Mouse (Mus musculus) right cerebral cortex, postnatal 14 days (tissue): ENCODE measurements around the gene Ofd1.
A peak's percentile ranks its signal among the peaks of the same experiment; 100 is the strongest.

Source experiments
- DNase-seq: peaks from one replicate; pipeline ENCODE4 v3.0.0; 2022

Ofd1 gene

DNA sequence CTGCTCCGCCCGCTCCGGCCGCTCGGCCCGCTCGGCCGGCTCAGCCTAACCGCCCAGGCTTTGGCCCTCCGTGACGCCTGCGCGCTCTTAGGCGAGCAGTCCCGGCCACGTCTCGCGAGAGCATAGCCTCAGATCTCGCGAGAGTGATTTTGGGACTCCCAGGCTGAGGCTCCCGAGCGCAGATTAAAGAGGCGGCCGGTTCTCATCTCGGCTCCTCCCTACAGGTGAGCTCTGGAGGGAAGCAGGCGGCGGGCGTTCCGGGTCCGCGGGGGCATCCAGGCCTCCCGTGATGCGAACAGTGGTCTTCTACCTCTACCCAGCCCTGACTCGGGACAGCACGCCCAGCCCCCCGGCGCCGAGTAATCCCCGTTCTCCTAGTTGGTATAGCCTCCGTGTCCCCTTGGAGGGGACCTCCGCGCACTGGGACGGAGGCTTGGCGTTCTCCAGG lies at the start of gene Ofd1:
Gene Ofd1 (minus strand): TSS at position 89 of the 448 bp plus-strand sequence.
- peak; percentile 83 for DNase-seq

DNA sequence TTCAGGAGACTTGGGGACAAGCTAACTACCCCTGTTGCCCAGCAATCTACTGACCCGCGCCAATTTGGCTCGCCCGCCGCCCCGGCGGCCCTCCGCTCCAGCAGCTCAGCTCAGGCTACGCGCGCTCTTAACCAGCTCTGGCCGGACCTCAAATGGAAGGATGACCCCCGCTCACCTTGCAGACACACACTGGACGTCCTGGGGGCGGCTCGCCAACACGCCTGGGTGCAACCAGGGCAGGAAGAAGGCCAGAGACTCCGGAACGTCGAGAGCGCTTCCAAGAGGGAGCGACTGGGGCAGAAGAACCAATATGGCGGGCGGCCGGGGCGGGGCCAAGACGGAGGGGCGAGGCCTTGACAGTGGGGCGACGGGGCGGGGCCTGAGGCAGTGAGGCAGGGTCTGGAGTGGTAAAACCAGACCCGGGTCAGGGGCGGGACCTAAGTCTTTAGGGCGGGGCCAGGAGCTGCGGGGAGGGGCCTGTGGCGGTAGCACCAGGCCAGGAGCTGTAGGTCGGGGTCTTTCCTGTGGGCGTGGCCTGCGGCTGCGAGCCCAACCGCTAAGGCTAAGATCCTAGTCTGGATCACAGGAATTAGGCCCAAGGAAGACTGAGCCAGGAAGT lies 39.0 kb upstream of the Ofd1 start, which contains the start of gene Rab9:
Gene Rab9 (minus strand): TSS at position 503 of the 619 bp plus-strand sequence.
- DNase-seq, result peak; percentile 88

DNA sequence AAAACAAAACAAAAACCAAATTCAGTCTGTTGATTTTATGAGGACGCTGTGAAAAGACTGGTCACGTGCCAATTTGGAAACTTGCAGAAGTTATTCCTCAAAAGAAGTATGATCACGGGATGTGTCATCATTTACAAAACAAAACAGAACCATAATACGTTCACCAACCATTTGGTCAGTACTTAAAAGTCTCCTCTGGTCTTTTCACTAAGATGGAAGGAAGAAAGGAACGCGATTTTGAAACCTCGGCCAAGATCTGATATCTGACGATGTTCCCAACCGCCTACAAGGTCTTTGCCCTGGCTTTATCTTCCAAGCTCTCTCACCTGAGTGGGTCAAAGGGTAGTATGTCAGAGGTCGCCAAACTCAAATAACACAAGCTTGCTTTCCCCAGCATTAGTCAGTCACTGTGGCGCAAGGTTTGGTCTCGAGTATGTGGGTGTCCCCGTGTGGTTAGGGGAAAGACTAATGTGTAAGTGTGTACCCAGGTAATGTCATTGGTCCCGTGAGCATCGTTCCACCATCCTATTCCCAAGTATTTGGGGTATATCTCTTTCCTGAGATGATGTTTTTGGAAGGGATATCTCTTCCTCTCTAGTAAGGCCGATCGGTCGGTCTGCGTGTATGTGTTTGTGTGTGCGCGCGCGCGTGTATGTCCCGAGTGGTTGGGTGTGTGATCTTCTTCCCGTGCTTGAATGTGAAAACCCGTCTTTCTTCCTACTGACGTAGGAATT lies 38.3 kb upstream of the Ofd1 start:
- peak; percentile 12 for DNase-seq

DNA sequence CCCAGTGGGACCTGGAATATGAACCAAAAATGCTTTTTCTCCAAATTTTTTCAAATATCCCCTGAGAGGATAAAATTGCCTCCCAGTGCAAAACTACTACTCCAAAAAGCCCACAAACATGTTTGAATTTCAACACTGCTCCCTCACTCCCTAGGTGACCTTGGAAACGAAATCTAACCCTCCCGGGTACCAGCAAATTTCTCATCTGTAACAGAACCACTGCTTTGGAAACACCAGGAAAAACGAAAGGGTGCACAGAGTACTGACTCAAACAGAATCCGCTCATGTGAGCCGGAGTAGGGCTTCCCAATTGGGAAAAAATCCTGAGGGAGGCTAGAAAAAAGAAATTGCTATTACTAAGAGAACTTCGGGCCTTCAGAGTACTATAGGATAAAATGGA lies 36.9 kb upstream of the Ofd1 start:
- no peak for DNase-seq

DNA sequence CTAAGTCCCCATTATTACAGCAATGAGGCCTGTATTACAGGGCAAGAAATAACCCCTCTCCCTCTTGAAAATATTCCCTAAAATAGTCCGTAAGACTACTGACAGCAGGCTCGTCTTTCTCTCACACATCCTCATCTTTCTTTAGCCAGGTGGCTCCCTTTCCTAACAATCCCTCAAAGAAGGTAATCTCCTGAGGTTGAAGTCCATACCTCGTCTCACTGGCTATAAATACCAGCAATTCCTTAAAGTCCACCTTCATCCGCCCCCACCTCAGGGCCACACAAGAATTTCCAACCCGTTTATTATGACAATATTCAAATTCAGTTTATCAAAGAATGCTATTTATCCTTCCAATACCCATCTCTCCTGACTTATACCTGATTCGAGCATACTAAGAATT lies 32.1 kb upstream of the Ofd1 start:
- DNase-seq, result no peak

DNA sequence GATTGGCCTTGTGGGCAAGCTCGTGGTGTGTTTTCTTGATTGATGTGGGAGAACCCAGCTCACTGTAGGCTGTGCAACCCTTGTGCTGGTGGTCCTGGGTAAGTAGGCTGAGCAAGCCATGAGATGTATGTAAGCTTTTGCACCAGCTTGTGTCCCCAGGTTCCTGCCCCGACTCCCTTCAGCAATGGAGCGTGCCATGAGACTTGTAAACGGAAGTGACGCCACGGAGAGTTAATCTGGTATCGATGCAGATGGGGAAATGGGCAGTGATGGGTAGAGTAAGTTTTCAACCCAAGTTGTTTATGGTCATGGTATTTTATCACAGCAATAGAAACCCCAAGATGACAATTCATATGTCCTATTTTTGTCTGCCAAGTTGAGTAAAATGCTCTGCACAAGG lies 27.8 kb upstream of the Ofd1 start:
- DNase-seq, result no peak

DNA sequence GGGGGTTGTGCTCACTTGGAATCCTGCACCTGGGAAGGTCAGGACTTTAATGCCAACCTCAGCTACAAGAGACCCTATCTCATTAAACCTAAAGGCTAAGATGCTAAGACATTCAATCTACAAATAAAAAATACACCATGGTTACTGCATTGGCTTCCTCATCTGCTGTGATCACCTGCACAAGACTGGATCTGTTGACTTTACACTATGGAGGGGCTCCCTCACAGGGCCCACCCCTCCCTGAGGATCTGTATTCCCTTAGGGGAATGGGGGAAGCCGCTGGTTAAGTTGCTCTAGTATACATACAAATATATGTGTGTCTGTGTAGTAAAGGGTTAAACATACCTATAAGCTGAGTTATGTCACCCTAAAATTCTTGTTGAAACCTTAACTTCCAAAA lies 15.0 kb upstream of the Ofd1 start:
- no peak for DNase-seq

DNA sequence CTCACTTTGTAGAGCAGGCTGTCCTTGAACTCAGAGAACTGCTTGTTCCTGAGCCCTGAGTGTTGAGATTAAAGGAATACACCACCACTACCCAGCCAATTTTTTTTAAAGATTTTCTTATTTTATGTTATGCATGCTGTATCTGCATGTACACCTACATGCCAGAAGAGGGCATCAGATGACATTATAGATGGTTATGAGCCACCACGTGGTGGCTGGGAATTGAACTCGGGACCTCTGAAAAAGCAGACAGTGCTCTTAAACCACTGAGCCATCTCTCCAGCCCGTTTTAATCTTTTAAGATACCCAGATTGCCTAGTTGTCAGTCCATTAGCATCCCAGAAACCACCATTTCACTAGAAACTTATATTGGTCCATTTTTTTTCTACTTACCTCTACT lies 13.8 kb upstream of the Ofd1 start:
- DNase-seq, result no peak

DNA sequence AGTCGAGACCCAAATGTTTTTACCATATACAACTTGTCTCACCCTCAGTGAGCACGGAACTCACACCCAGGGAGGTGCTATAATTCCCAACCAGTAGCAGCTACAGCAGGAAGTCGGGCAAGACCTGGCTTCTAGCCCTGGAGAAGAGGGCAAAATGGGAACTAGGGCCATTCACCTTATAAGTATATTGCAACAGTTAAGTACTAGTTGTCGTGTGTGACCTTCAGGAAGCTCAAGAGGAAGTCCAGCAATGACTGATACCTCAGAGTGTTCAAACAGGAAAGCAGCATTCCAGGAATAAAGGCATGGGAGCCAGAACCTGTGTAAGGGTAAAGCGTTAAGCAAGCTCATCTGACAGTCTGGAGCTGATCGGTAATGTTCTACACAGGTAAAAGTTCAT lies 13.0 kb upstream of the Ofd1 start:
- no peak for DNase-seq

DNA sequence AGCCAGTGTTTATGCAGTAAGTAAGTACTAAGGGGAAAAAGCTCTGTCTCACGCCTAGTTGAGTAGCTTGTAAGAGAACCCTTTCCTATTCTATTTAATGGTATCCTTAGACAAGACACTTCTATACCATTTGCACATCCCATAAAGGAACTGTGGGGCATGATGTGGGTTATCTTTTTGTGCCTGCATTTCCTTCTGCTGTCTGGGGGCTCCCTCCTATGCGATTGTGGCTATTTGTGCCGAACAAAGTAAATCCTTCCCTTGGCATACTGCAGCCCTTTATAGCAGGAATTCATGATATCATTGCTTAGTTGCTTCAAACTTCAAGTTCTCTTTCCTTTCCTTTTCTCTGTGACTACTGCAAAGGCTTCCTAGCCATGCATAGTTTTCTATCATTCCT lies 4.0 kb upstream of the Ofd1 start:
- DNase-seq, result no peak

DNA sequence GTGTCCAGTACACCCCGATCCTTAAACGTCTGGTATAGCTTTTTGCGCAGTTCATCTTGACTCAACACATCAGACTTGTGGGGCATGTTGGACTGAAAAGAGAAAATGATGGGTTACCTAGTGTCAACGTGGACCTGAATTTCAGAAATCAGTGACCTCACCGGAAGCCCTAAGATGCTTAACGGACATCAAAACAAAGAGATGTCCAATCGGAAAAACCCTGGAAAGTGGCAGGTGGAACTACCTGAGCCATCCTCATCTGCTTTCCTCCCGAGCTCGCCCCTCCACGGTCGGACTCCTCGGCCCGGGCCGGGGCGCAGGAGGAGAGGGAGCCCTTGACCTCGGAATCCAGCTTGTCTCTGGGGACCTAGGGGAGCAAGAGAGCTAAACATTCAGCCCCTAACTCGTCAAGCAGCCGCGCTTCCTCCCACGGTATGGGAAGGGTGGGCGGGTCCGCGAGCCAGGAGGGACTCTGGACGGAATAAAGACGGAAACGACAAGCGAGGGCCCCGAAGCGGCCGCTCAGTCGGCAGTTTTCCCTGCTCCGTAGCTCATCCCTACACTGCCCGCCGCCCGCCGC lies 378 bp downstream of the Ofd1 start, which contains the start of gene Trappc2:
Gene Trappc2 (plus strand): TSS at position 539 of the 580 bp plus-strand sequence.
- no peak for DNase-seq

DNA sequence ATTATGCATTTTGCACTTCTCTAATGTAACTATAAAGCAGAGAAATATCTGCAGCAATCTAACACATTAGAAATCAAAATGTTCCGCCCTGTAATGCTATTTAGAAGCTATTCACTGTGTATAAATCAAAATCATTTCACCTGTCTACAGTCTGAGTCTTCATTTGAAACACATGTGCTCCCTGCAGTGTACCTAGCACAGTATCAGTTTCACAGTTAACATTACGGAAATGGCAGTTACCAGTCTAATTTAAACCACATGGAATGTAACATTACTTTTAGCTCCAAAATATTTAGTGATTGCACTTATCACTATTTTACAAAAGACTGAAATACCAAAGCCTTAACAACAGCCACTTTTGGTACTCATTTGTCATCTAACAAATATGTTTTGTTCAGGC lies 5.7 kb downstream of the Ofd1 start:
- no peak for DNase-seq

DNA sequence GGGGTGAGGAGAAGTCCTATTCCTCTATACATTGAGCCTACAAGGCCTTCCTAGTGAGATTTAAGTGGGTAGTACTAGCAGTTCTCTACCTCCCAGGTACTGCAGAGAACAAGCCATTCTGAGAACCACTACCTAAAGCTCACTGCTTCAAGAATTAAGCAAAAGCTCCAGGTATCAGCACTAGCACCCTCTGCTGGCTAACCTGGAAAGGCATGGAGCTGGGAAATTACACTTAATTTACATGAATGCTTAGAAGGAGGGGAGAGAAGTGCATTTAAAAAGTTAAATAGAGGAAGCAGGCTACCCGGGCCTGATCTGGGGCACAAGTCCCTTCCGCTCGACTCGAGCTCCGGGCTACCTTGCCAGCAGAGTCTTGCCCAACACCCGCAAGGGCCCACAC lies 24.3 kb downstream of the Ofd1 start:
- no peak for DNase-seq

DNA sequence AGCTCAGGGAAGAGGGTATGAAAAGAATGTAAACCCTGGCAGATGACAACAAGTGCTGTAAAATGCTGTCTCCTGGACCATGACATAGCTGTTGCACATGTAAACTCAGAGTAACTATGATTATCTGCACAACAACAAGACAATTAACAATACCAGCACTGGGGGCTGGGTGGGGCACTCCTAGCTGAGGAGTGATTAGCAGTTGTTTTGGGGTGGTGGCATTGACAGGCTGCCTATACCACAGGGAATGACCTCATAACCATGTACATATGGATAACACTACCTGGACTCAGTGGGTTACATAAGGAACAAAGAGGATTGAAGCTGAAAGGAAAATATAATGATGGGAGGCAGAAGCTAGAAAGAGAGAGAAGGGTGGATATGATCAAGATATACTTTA lies 32.6 kb downstream of the Ofd1 start:
- no peak for DNase-seq

DNA sequence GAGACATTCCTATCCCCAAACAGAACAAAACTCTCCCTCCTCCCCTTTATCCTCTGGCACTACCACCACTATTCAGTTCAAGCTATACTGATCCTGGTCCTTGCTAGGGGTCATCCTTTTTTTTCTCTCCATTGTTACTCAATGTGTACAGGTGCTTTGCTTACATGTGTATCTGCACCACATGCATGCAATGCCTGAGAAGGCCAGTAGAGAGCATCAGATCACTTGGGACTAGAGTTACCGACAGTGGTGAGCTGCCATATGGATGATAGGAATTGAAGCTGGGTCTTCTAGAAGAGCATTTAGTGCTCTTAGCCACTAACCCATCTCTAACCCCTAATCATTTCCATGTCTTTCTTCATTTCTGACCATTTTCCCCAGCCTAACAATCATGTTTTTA lies 46.8 kb downstream of the Ofd1 start:
- no peak for DNase-seq

DNA sequence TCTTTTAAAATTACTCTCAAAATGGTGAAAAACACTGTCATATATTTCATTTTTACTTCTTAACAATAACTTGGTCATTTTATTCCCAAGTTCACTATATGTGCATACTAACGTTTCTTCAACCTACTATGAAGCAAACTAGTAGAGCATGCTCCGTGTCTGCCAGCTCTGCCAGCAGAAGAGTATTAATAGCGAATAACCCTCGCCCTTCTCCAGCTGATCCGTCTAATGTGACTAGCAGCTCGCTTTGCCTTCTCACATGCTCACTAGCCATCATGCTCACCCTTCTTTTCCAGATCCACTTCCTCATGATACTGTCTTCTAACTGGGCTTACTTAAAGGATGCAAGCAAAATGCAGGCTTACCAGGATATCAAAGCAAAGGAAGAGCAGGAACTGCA lies 53.8 kb downstream of the Ofd1 start:
- no peak for DNase-seq

DNA sequence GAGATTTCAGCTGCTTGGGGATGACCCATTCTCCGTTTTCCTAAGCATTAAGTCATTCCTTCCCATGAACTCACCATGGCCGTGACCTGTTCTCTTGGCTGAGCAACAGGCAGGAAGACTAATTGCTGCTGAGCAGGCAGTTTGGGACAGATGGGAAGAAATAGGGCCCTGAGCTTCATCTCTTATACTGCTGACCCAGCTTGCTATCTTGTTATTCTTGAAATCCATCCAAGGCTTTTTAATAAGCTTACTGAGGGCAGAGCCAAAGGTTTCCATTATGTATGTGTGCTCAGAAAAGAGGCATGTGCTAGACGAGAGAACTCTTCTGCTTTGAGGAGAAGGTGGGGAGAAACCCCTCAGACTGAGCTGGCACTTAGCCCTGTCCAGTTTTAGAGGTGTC lies 55.6 kb downstream of the Ofd1 start:
- DNase-seq, result no peak

DNA sequence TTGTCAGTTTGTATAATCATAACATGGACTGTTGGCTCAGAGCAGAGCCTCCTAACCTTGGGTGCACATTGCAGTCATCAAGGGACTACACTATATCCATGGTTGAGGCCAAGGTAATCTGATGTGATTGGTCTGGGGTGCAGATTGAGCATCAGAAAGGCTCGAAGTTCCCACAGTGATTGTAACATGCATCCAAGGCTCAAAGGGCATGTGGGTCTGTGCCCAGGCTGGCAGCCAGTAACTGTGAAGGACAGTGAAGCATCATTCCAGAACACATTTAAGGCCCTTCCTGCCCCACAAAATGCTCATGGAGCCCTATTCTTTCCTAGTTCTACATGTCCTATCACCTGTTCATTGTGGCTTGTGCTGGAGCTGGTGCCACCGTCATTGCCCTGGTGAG lies 56.9 kb downstream of the Ofd1 start:
- no peak for DNase-seq

DNA sequence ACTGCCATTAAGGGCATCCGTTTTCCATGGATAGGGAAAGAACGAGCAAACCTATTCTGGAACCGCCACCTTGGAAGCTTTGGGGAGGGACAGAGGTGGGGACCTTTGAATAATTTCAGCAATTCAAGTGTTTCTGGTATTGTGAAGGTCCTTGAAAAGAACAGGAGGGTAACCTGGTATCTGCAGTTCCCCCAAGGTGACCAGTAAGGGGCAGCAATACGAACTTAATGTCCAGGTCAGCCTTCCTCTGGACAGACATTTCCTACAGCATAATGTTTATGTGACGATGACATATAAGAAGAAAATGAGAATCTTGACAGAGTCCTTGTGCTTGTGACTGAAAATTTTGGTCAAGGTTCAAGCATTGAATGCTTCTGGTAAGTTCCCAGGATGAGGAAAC lies 61.9 kb downstream of the Ofd1 start:
- DNase-seq, result no peak

DNA sequence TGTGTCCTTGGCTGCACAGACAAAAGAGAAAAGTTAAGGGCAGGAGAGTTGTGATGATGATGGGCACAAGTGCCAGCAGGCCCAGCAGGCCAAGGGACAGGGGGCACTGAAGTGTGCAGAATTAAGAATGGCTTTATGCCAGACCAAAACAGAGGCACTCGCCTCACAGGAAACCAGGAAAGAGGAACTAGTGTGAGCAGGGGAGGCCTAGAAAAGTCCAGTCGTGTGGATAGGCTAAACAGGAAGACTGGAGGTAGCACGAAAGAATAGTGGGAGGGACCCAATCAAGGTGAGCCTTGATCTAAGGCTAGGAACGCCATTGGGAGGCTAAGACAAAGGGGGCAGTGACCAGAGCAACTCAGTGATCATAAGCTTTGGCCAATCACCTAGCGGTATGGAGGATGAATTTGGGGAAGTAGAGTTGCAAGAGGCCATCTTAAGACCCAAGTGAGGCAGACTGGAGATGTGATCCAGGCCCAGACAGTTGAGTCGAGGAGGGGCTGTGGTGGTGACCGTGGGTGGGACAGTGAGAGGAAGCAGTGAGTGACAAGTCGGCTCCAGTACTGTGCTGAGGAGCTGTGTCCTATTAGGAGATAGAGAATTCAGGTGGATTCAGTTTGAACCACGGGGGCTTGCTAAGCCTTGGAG lies 63.7 kb downstream of the Ofd1 start:
- no peak for DNase-seq

DNA sequence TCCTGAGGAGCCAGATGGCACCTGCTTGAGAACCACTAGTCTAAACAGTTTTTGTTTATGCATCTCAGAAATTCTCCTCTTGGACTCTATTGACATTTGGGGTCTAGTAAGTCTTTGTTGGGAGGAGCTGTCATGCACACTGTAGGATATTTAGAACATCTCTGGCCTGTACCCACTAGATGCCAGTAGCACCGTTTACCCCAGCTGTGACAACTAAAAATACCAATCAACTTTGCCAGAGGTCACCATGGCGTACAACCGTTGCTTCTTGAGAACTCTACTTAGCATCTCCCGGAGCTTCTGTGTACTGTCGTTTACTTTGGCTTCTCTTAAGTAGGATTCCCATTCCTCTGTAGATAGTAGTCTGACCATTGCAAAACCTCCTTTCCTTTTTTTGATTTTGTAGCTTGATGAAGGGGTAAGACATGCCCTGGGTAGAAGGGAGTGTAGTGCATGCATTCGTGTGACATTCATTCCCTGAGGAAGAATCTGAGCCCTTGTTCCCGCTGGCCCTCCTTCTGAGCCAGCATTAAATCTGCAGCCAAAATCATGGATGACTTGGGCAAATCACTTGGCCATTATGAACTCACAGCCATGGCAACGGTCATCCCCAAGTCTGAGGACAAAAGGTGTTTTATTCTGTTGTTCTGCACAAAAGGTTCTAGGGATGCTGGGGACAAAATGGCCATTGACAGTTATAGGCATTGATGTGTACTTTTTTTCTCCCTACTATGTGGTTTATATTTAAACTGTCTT lies 74.9 kb downstream of the Ofd1 start:
- no peak for DNase-seq

DNA sequence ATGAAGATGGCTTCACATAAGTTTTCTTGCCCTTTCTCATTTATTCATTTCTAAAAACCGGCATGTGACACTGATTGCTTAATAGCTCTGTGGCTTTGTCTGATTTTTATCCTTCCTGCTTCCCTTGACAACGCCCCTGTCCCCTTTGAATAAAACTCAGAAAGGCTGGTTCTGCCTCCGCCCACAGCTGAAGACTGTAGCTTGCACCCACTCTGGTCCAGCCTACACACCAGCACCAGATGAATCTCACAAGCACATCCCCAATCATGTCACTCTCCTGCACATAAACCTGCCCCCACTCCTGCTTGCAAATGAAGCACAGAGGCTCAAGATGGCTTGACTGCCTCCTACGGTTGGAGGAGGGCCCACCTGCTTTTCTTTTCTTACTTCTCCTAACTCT lies 80.0 kb downstream of the Ofd1 start:
- peak; percentile 10 for DNase-seq

DNA sequence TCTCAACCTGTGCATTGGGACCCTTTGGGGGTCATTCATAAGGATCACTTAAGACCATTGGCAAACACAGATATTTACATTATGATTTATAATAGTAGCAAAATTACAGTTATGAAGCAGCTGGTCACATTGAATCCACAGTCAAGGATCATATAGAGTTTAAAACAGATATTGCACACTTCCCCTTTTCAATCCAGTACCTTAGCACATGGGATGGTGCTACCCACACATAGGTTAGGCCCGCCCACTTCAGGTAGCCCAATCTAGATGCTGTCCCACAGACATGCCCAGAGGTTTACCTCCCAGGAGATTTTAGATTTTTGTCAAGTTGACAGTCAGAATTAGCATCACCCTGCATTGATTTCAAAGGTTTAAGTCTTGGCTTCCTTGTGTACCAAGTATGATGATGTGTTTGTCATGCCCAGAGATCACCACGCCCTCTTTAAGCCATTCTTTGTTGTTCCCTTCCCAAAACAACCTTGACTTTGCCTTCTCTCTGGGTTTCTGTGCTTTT lies 80.5 kb downstream of the Ofd1 start:
- DNase-seq, result no peak
